Mouse (Mus musculus) thymus, adult 2 months (tissue): ENCODE measurements around the gene Ttc39b. TPM values are rescaled to one million over a fixed set of nuclear protein-coding genes. Genes with fewer than 3 reads are reported as not detected.

ENCODE experiments used
- DNase-seq: peaks from one replicate; pipeline ENCODE4 v3.0.0; 2021
- H3K27ac ChIP-seq: fragments of 200-500 bp; 2 replicates; pipeline ENCODE4 v1.5.1; 2012; ENCODE audit warnings: low read length, control low read depth; ENCODE audit not compliant: control insufficient read depth, insufficient read depth
- H3K27me3 ChIP-seq: fragments of 200-500 bp; 2 replicates; pipeline ENCODE4 v1.6.1; 2012; ENCODE audit warnings: mild to moderate bottlenecking, low read length, moderate library complexity, mixed read lengths; ENCODE audit not compliant: control insufficient read depth, insufficient read depth
- H3K36me3 ChIP-seq: fragments of 200-500 bp; 2 replicates; pipeline ENCODE4 v1.6.1; 2012; ENCODE audit warnings: mild to moderate bottlenecking, low read length, moderate library complexity; ENCODE audit not compliant: control insufficient read depth, insufficient read depth
- H3K4me1 ChIP-seq: fragments of 200-500 bp; replicated peaks from 2 replicates; pipeline ENCODE4 v1.6.1; 2012; ENCODE audit warnings: low read length; ENCODE audit not compliant: control insufficient read depth, insufficient read depth
- H3K4me3 ChIP-seq: fragments of 200-500 bp; 2 replicates; pipeline ENCODE4 v1.5.1; 2012; ENCODE audit warnings: mild to moderate bottlenecking, low read length, control low read depth, moderate library complexity; ENCODE audit not compliant: control insufficient read depth, insufficient read depth
- CTCF ChIP-seq: fragments of 200-500 bp; IDR thresholded peaks from 2 replicates; pipeline ENCODE4 v1.5.1; 2012; ENCODE audit warnings: mild to moderate bottlenecking, control low read depth, low read length, moderate library complexity, borderline replicate concordance; ENCODE audit not compliant: control insufficient read depth, poor library complexity, insufficient read depth; ENCODE audit errors: extremely low read depth
- POLR2A ChIP-seq: fragments of 200-500 bp; IDR thresholded peaks from 2 replicates; pipeline ENCODE4 v1.6.1; 2012; ENCODE audit warnings: mild to moderate bottlenecking, low read length, control low read depth, moderate library complexity; ENCODE audit not compliant: control insufficient read depth, poor library complexity, insufficient read depth; ENCODE audit errors: extremely low read depth
- WGBS: fragments of 180-500 bp; shearing (Covaris S2); methylation state at CpG from one replicate; pipeline ENCODE4 v1.1.7; 2018; 5-methylcytosine and 5-hydroxymethylcytosine counted together
- polyA plus RNA-seq: library from polyadenylated mRNA; depleted of rRNA; stranded (reverse); fragments of >200 nt; gene quantifications from 2 replicates; pipeline ENCODE4 v1.2.3, GENCODE M21; 2012

The Ttc39b gene
- polyA plus RNA-seq, 1 experiment: 2.5 TPM

- Histone ChIP-seq H3K27me3 (no peaks in the 10 kb centered on the region; the same call in 1 of the 2 replicates), H3K4me3 (no peak overlapping the region), H3K4me1 (no peaks in the 10 kb centered on the region), H3K27ac (no peak overlapping the region), H3K36me3 (no peaks in the 10 kb centered on the region)
- TF ChIP-seq POLR2A: no peak
- TF ChIP-seq CTCF: no peak
- 81% methylated on average over 6 of the region's 6 CpGs for WGBS
- no peak for DNase-seq
Measured at GRCm38 (mm10) chr4:83350719-83351118, 26.7 kb upstream of the Ttc39b start.

GRCm38 (mm10) chr4:83348970-83349369, 24.9 kb upstream of the Ttc39b start:
- no peaks in the 10 kb centered on the region for H3K27me3 ChIP-seq
- no peaks in the 10 kb centered on the region for H3K4me1 ChIP-seq
- 97% methylated on average over 1 of the region's 1 CpGs for WGBS
- TF ChIP-seq POLR2A (no peak), CTCF (no peak)
- no peaks in the 10 kb centered on the region for H3K36me3 ChIP-seq
- DNase-seq: no peak
- no peak overlapping the region for H3K4me3 ChIP-seq
- no peak overlapping the region for H3K27ac ChIP-seq

- no peak for DNase-seq
- H3K4me3 ChIP-seq: no peak overlapping the region
- TF ChIP-seq POLR2A (no peak), CTCF (no peak)
- H3K27ac ChIP-seq: no peak overlapping the region
- H3K27me3 ChIP-seq: no peaks in the 10 kb centered on the region
- no peaks in the 10 kb centered on the region for H3K4me1 ChIP-seq
- no peaks in the 10 kb centered on the region for H3K36me3 ChIP-seq
- 89% methylated on average over 2 of the region's 2 CpGs for WGBS
Measured at GRCm38 (mm10) chr4:83343895-83344294, 19.8 kb upstream of the Ttc39b start.

- WGBS: 86% methylated on average over 9 of the region's 9 CpGs
Measured at GRCm38 (mm10) chr4:83343146-83343823, 19.2 kb upstream of the Ttc39b start.

GRCm38 (mm10) chr4:83342268-83342970, 18.4 kb upstream of the Ttc39b start:
- H3K36me3 ChIP-seq: no peaks in the 10 kb centered on the region
- DNase-seq: no peak
- H3K27me3 ChIP-seq: no peaks in the 10 kb centered on the region
- WGBS: 55% methylated on average over 14 of the region's 14 CpGs
- H3K4me1 ChIP-seq: no peaks in the 10 kb centered on the region
- H3K4me3 ChIP-seq: no peak overlapping the region
- H3K27ac ChIP-seq: no peak overlapping the region
- no peak for TF ChIP-seq CTCF

More at GRCm38 (mm10) chr4:83343146-83343823, 19.2 kb upstream of the Ttc39b start:
- no peak for DNase-seq
- Histone ChIP-seq H3K4me1 (no peaks in the 10 kb centered on the region), H3K27ac (no peak overlapping the region), H3K4me3 (no peak overlapping the region), H3K36me3 (no peaks in the 10 kb centered on the region), H3K27me3 (no peaks in the 10 kb centered on the region)
- no peak for TF ChIP-seq CTCF
- no peak for TF ChIP-seq POLR2A

GRCm38 (mm10) chr4:83339393-83339792, 15.3 kb upstream of the Ttc39b start:
- Histone ChIP-seq H3K27ac (no peak overlapping the region), H3K4me3 (no peak overlapping the region), H3K36me3 (no peaks in the 10 kb centered on the region), H3K4me1 (no peaks in the 10 kb centered on the region), H3K27me3 (no peaks in the 10 kb centered on the region)
- WGBS: 8% methylated on average over 1 of the region's 1 CpGs
- DNase-seq: no peak
- TF ChIP-seq CTCF (no peak), POLR2A (no peak)
